Mouse (Mus musculus) liver, embryonic 16.5 days (tissue): ENCODE measurements at regions not wholly inside any gene's neighbourhood (a gene's known extent, or its start where the extent isn't known, plus 50 kb on each side); places are given as distances from the start of the nearest gene placed in this dataset. TPM values are rescaled to one million over a fixed set of nuclear protein-coding genes. Genes with fewer than 3 reads are reported as not detected.

Source experiments
- ATAC-seq: fragments of 200-750 bp; cut with Nextera tagmentation; 2 replicates; pipeline ENCODE4 v1.8.0; 2017; ENCODE audit warnings: low read depth, mild to moderate bottlenecking, moderate number of reproducible peaks, moderate library complexity
- H3K27ac ChIP-seq: fragments of 300-500 bp; sonication (generic); 2 replicates; pipeline ENCODE4 v1.5.1; 2014; ENCODE audit warnings: mild to moderate bottlenecking, low read length
- H3K27me3 ChIP-seq: fragments of 300-500 bp; sonication (generic); 2 replicates; pipeline ENCODE4 v1.6.1; 2014; ENCODE audit warnings: low read depth, low read length, mixed read lengths; ENCODE audit not compliant: control insufficient read depth, insufficient read depth
- H3K36me3 ChIP-seq: fragments of 300-500 bp; sonication (generic); 2 replicates; pipeline ENCODE4 v1.6.1; 2014; ENCODE audit warnings: mild to moderate bottlenecking; ENCODE audit not compliant: control insufficient read depth, insufficient read depth
- H3K4me1 ChIP-seq: fragments of 300-500 bp; sonication (generic); 2 replicates; pipeline ENCODE4 v1.6.1; 2014; ENCODE audit warnings: low read depth, low read length, mixed read lengths; ENCODE audit not compliant: control insufficient read depth
- H3K4me2 ChIP-seq: fragments of 300-500 bp; sonication (generic); 2 replicates; pipeline ENCODE4 v1.6.1; 2014; ENCODE audit warnings: low read depth, low read length, mixed read lengths
- H3K4me3 ChIP-seq: fragments of 300-500 bp; sonication (generic); 2 replicates; pipeline ENCODE4 v1.5.1; 2014; ENCODE audit warnings: low read depth, mild to moderate bottlenecking, low read length
- H3K9ac ChIP-seq: fragments of 300-500 bp; sonication (generic); 2 replicates; pipeline ENCODE4 v1.6.1; 2014; ENCODE audit warnings: low read depth, low read length
- H3K9me3 ChIP-seq: fragments of 300-500 bp; sonication (generic); replicated peaks from 2 replicates; pipeline ENCODE4 v1.6.1; 2016; ENCODE audit warnings: low read length; ENCODE audit not compliant: control insufficient read depth
- WGBS: fragments of 180-500 bp; shearing (Covaris S2); extraction: QIAGEN DNeasy Blood & Tissue Kit; methylation state at CpG from one replicate; pipeline ENCODE4 v1.1.7; 2014; ENCODE audit not compliant: insufficient replicate concordance; 5-methylcytosine and 5-hydroxymethylcytosine counted together
- microRNA-seq: library from miRNA; unstranded; fragments of <30 nt; microRNA quantifications from one replicate; pipeline ENCODE4, GENCODE M21; 2016

DNA sequence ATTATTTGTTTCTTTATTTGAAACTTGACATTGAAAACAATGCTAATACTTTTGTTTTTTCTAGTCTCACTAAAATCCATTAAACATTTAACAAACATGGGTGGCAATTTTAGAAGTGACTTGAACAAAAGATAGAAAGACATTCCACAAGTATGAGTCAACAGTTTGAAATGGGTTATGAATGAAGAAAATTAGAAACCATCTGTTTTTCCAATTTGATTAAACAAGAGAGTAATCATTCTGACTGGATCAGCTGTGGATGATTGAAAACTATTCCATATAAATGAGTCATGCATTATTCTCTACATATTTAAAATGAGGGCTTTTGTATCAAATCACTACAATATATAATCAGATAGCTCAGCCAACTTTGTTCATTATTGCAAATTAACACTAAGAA lies 334.8 kb upstream of the Olfr161 start:
- ATAC-seq = no peak
- Histone ChIP-seq H3K4me2 (no peak overlapping the region), H3K27ac (no peak overlapping the region), H3K4me3 (no peak overlapping the region), H3K27me3 (no peaks in the 10 kb centered on the region), H3K9me3 (peaks cover 3% of the 10 kb centered on the region), H3K36me3 (no peaks in the 10 kb centered on the region), H3K9ac (no peak overlapping the region), H3K4me1 (no peaks in the 10 kb centered on the region)

DNA sequence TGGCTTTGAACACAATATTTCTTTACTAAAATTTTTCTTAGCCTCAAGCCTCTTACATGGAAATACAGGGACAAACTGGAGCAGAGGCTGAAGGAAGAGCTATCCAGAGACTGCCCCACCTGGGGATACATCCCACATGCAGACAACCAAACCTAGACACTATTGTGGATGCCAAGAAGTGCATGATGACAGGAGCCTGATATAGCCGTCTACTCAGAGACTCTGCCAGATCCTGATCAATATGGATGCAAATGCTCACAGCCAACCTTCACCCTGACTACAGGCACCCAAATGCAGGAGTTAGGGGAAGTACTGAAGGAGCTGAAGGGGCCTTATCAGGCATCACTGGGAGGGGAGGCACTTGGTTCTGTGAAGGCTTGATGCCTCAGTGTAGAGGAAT lies 325.5 kb upstream of the Olfr161 start:
- H3K9me3 ChIP-seq = 0 out of 2 replicates have a peak, but pooled peaks cover 3% of the 10 kb centered on the region
- WGBS = 53% methylated on average over 1 of the region's 1 CpGs
- ATAC-seq = 0 out of 2 replicates have a peak, but pooled peaks have one; percentile 7
- no peak overlapping the region for H3K9ac ChIP-seq
- no peaks in the 10 kb centered on the region for H3K4me1 ChIP-seq
- no peak overlapping the region for H3K4me2 ChIP-seq
- H3K4me3 ChIP-seq = no peak overlapping the region
- no peaks in the 10 kb centered on the region for H3K36me3 ChIP-seq
- no peaks in the 10 kb centered on the region for H3K27me3 ChIP-seq
- H3K27ac ChIP-seq = no peak overlapping the region

DNA sequence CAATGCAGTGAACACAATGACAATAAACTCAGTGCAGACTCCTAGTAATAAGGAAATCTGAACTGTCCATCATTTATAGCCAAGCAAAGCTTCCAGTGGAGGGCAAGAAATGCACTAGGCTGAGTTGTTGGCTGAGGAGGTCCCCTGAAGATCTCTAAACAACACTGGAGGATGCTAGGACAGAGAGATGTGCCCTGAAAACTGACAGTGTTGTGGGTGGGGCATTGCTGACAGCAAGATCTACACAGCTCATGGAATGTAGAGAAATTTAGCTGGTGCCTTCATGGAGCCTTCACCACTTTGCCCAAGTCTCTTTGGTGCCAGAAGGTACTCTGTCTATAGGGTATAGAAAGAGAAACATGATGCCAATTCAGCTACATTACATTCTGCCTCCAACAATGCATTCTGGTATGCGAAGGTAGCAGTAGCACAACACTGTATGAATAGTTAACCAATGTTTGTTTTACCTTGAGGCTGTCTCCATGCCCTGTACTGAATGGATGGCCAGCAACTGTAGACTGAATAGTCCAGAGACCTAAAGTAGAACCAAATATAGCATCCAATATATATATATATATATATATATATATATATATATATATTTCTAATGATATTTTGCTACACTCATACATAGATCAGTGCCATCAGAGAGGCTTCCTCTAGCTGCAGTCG lies 318.9 kb upstream of the Olfr161 start:
- 0 out of 2 replicates have a peak, but pooled peaks have one; percentile 19 for ATAC-seq
- H3K36me3 ChIP-seq = no peaks in the 10 kb centered on the region
- H3K27ac ChIP-seq = no peak overlapping the region
- no peaks in the 10 kb centered on the region; the same call in 1 of the 2 replicates for H3K9me3 ChIP-seq
- 31% methylated on average over 2 of the region's 2 CpGs for WGBS
- no peaks in the 10 kb centered on the region for H3K4me1 ChIP-seq
- no peaks in the 10 kb centered on the region for H3K27me3 ChIP-seq
- no peak overlapping the region for H3K4me3 ChIP-seq
- H3K9ac ChIP-seq = no peak overlapping the region
- no peak overlapping the region for H3K4me2 ChIP-seq

DNA sequence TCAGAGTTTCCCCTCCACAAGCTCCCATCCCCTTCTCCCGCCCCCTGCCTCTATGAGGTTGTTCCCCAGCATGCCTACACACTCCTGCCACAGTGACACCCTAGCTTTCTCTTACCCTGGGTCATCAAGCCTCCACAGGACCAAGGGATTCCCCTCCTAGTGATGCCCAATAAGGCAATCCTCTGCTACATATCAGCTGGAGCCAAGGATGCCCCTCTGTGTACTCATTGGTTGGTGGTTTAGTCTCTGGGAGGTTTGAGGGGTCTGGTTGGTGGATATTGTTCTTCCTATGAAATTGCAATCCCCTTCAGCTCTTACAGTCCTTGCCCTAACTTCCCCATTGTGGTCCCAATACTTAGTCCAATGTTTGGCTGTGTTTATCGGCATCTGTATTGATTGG lies 317.4 kb upstream of the Olfr161 start:
- H3K9ac ChIP-seq = no peak overlapping the region
- no peak overlapping the region for H3K4me2 ChIP-seq
- no peak for ATAC-seq
- no peaks in the 10 kb centered on the region for H3K27me3 ChIP-seq
- 61% methylated on average over 2 of the region's 2 CpGs for WGBS
- no peak overlapping the region for H3K4me3 ChIP-seq
- no peaks in the 10 kb centered on the region for H3K36me3 ChIP-seq
- H3K9me3 ChIP-seq = no peaks in the 10 kb centered on the region; the same call in 1 of the 2 replicates
- H3K4me1 ChIP-seq = no peaks in the 10 kb centered on the region
- H3K27ac ChIP-seq = no peak overlapping the region

Small RNAs in the stretch of these regions (microRNA-seq; reads per million reads assigned to microRNA genes)
- gene Gm23215 = not detected
